In genomic region chr11:64058474-64058873, GRCm38 (mm10) we compare ENCODE assay signal across 32 mouse cellular contexts. TPM values are rescaled to one million over a fixed set of nuclear protein-coding genes. Genes with fewer than 3 reads are reported as not detected.
A peak's percentile ranks its signal among the peaks of the same experiment; 100 is the strongest.
DNase-seq lines count a peak whose midpoint lies in the region; ATAC-seq and TF ChIP-seq lines count a peak whose summit lies in the region.
"Had no signal": no experiment of that assay in that cellular context is flagged by ENCODE, and none has a peak within 500 bp of the region (broad histone marks: within the 10 kb centered on the region; RNA-seq: fewer than 3 reads in every experiment).

No protein-coding gene starts in this region.

- H3K9me3 ChIP-seq in limb, embryonic 14.5 days (ENCODE audit: control insufficient read depth, low read length) = no peaks in the 10 kb centered on the region
- no peaks in the 10 kb centered on the region for H3K9me3 ChIP-seq in limb, embryonic 10.5 days (replicated peaks)
- no peaks in the 10 kb centered on the region for H3K9me3 ChIP-seq in neural tube, embryonic 15.5 days (replicated peaks)
- H3K9me3 ChIP-seq: embryonic facial prominence, embryonic 12.5 days; heart, embryonic 12.5 days; hindbrain, embryonic 15.5 days; kidney, embryonic 15.5 days; limb, embryonic 13.5 days; liver, embryonic 12.5 days had no signal

- no peak overlapping the region for H3K4me3 ChIP-seq in heart, adult 2 months
- H3K4me3 ChIP-seq in limb, embryonic 14.5 days (replicated peaks; ENCODE audit: low read length) = no peak overlapping the region
- no peak overlapping the region for H3K4me3 ChIP-seq in limb, embryonic 10.5 days
- H3K4me3 ChIP-seq in neural tube, embryonic 15.5 days (replicated peaks) = no peak overlapping the region
- H3K4me3 ChIP-seq: embryonic facial prominence, embryonic 12.5 days; gastrocnemius, adult 2 months; heart, embryonic 12.5 days; hindbrain, embryonic 15.5 days; kidney, embryonic 15.5 days; layer of hippocampus, adult 2 months; left cerebral cortex, adult 2 months; limb, embryonic 13.5 days; liver, embryonic 12.5 days had no signal

- H3K27ac ChIP-seq in heart, adult 2 months = peak overlapping the region; percentile 4; the same call in 1 of the 2 replicates
- H3K27ac ChIP-seq in limb, embryonic 14.5 days (replicated peaks; ENCODE audit: low read depth, low read length) = no peak overlapping the region
- no peak overlapping the region for H3K27ac ChIP-seq in limb, embryonic 10.5 days
- H3K27ac ChIP-seq in neural tube, embryonic 15.5 days (replicated peaks) = no peak overlapping the region
- H3K27ac ChIP-seq: embryonic facial prominence, embryonic 12.5 days; hindbrain, embryonic 15.5 days; kidney, embryonic 15.5 days; layer of hippocampus, adult 2 months; left cerebral cortex, adult 2 months; limb, embryonic 13.5 days; liver, embryonic 12.5 days; macrophage had no signal

- no peaks in the 10 kb centered on the region for H3K27me3 ChIP-seq in heart, adult 2 months (ENCODE audit: control insufficient read depth, insufficient read depth, low read length)
- H3K27me3 ChIP-seq in limb, embryonic 14.5 days (ENCODE audit: control insufficient read depth, insufficient read depth, low read length) = no peaks in the 10 kb centered on the region
- no peaks in the 10 kb centered on the region for H3K27me3 ChIP-seq in limb, embryonic 10.5 days (ENCODE audit: low read depth, poor library complexity, severe bottlenecking)
- H3K27me3 ChIP-seq in neural tube, embryonic 15.5 days (replicated peaks) = no peaks in the 10 kb centered on the region; the same call in 1 of the 2 replicates
- H3K27me3 ChIP-seq: embryonic facial prominence, embryonic 12.5 days; hindbrain, embryonic 15.5 days; kidney, embryonic 15.5 days; liver, embryonic 12.5 days had no signal

- H3K36me3 ChIP-seq in heart, adult 2 months (ENCODE audit: control insufficient read depth, insufficient read depth, low read length) = peaks cover 6% of the 10 kb centered on the region; the same call in 1 of the 2 replicates
- no peaks in the 10 kb centered on the region for H3K36me3 ChIP-seq in limb, embryonic 14.5 days (ENCODE audit: control insufficient read depth, insufficient read depth, low read length)
- peaks cover 27% of the 10 kb centered on the region for H3K36me3 ChIP-seq in limb, embryonic 10.5 days
- H3K36me3 ChIP-seq in neural tube, embryonic 15.5 days = peaks cover 15% of the 10 kb centered on the region

- no peak for ATAC-seq in limb, embryonic 14.5 days (ENCODE audit: low FRiP score, low read depth)
- no peak for ATAC-seq in neural tube, embryonic 15.5 days (ENCODE audit: low FRiP score)
- ATAC-seq: CD4-positive, CD25-positive, alpha-beta regulatory T cell, adult 4 months; forebrain, embryonic 14.5 days; inflammation-experienced regulatory T-cells, adult 6 months; liver, embryonic 12.5 days; liver, postnatal 0 days; lung, postnatal 0 days had no signal

- TF ChIP-seq POLR2A in heart, adult 2 months (IDR thresholded peaks at IDR 0.05; ENCODE audit: insufficient read depth, low read depth, low read length) = no peak
- no peak for TF ChIP-seq POLR2A in limb, embryonic 14.5 days (IDR thresholded peaks at IDR 0.05; ENCODE audit: borderline replicate concordance, extremely low read depth, insufficient read depth, insufficient read length)

- TF ChIP-seq EP300 in heart, adult 2 months (IDR thresholded peaks at IDR 0.05; ENCODE audit: insufficient read depth, low read depth, low read length) = no peak

- intact Hi-C loops in heart, adult 2 months (cut with DNase I) = no loop called here
- intact Hi-C loops in heart, postnatal 10 days (cut with DNase I) = no loop called here
- intact Hi-C loops in left cerebral cortex, postnatal 36 days (cut with DNase I) = no loop called here

- 72% methylated on average over 3 of the region's 3 CpGs for WGBS in heart, adult 2 months
- WGBS in limb, embryonic 14.5 days = 82% methylated on average over 3 of the region's 3 CpGs
- 91% methylated on average over 3 of the region's 3 CpGs for WGBS in limb, embryonic 10.5 days
- 91% methylated on average over 3 of the region's 3 CpGs for WGBS in neural tube, embryonic 15.5 days

- H3K79me2 ChIP-seq in heart, adult 2 months (replicated peaks; ENCODE audit: control insufficient read depth, insufficient read depth, low read length) = peaks cover 4% of the 10 kb centered on the region

- no peak for DNase-seq in heart, adult 2 months
- no peak for DNase-seq in heart, postnatal 10 days
- DNase-seq in limb, embryonic 14.5 days (ENCODE audit: low spot score) = peak; percentile 17
- no peak for DNase-seq in limb, embryonic 10.5 days (ENCODE audit: low spot score)
- peak; percentile 41 to 43 for DNase-seq in left cerebral cortex, postnatal 36 days (ENCODE audit: low spot score in 2 of 2)
- DNase-seq in right cerebral cortex, postnatal 36 days (ENCODE audit: low spot score in 2 of 2) = peak; percentile 38 to 64
- DNase-seq in neural tube, embryonic 10.5 days (ENCODE audit: extremely low spot score, low spot score) = no peak
- DNase-seq: adrenal gland, postnatal 14 days; cerebellum, adult 11-12 months; cerebellum, adult 9-11 months; embryo, embryonic 11 days; gastrocnemius, adult 2 months; gastrocnemius, postnatal 36 days; heart, adult 18-20 months; kidney, adult 11 months; kidney, postnatal 25 days; liver, postnatal 0 days; midbrain, embryonic 14.5 days had no signal

- no peak overlapping the region for H3K4me2 ChIP-seq in limb, embryonic 14.5 days (replicated peaks; ENCODE audit: low read depth, low read length, severe bottlenecking)
- H3K4me2 ChIP-seq in neural tube, embryonic 15.5 days = no peak overlapping the region
- H3K4me2 ChIP-seq: embryonic facial prominence, embryonic 12.5 days; heart, embryonic 12.5 days; hindbrain, embryonic 15.5 days; kidney, embryonic 15.5 days; limb, embryonic 13.5 days; liver, embryonic 12.5 days had no signal

- peaks cover 2% of the 10 kb centered on the region; the same call in 1 of the 2 replicates for H3K4me1 ChIP-seq in heart, adult 2 months (ENCODE audit: control insufficient read depth, insufficient read depth, low read length)
- peaks cover 7% of the 10 kb centered on the region for H3K4me1 ChIP-seq in limb, embryonic 14.5 days (ENCODE audit: control insufficient read depth, insufficient read depth, low read length)
- peaks cover 25% of the 10 kb centered on the region for H3K4me1 ChIP-seq in limb, embryonic 10.5 days
- no peaks in the 10 kb centered on the region for H3K4me1 ChIP-seq in neural tube, embryonic 15.5 days
- H3K4me1 ChIP-seq: embryonic facial prominence, embryonic 12.5 days; hindbrain, embryonic 15.5 days; kidney, embryonic 15.5 days; liver, embryonic 12.5 days had no signal

- TF ChIP-seq CTCF in heart, adult 2 months (IDR thresholded peaks at IDR 0.05) = no peak

- H3K9ac ChIP-seq in heart, adult 2 months (ENCODE audit: low read depth, low read length) = no peak overlapping the region
- no peak overlapping the region for H3K9ac ChIP-seq in limb, embryonic 14.5 days (ENCODE audit: low read depth, low read length, severe bottlenecking)
- H3K9ac ChIP-seq in neural tube, embryonic 15.5 days (replicated peaks) = no peak overlapping the region
- H3K9ac ChIP-seq: embryonic facial prominence, embryonic 12.5 days; heart, embryonic 12.5 days; hindbrain, embryonic 15.5 days; kidney, embryonic 15.5 days; limb, embryonic 13.5 days; liver, embryonic 12.5 days; liver, postnatal 0 days had no signal

RNA-seq across cellular contexts. Expression of gene Cox10, which starts 20.8 kb away (rescaled TPM):
- total RNA-seq in heart, adult 2 months (2021) = 10 to 100 TPM; 67.4 to 81.0 TPM
- polyA plus RNA-seq in heart, adult 2 months (2012; rRNA removed) = 52.9 and 57.3 TPM in 2 replicates
- total RNA-seq in heart, postnatal 10 days (2021) = 10 to 100 TPM; 71.2 to 72.1 TPM
- polyA plus RNA-seq in limb, embryonic 14.5 days (2012; rRNA removed) = 13.3 and 14.4 TPM in 2 replicates
- 20.6 and 25.5 TPM in 2 replicates for polyA plus RNA-seq in limb, embryonic 14.5 days (2014; fragmentation: Nextera tagmentation; extraction: Ambion mirVana)
- polyA plus RNA-seq in limb, embryonic 10.5 days (2016; fragmentation: Nextera tagmentation; extraction: Ambion mirVana) = 30.8 and 32.3 TPM in 2 replicates
- 10 to 100 TPM; 21.9 to 23.0 TPM for total RNA-seq in left cerebral cortex, postnatal 36 days (2021)
- polyA plus RNA-seq in neural tube, embryonic 15.5 days (2015; fragmentation: Nextera tagmentation; extraction: Ambion mirVana) = 24.0 and 30.2 TPM in 2 replicates

Comparison
In these comparisons a context has a peak if more than half of its experiments do, and no peak if none do; other contexts are left out.
1. DNase-seq: peak in limb, embryonic 14.5 days (single experiment), left cerebral cortex, postnatal 36 days (2 of 2) and right cerebral cortex, postnatal 36 days (2 of 2); none in heart, adult 2 months (0 of 2), heart, postnatal 10 days (0 of 2), limb, embryonic 10.5 days (single experiment) and neural tube, embryonic 10.5 days (single experiment).